Mouse (Mus musculus): ENCODE results near the gene Olfr572. TPM values are rescaled to one million over a fixed set of nuclear protein-coding genes. Genes with fewer than 3 reads are reported as not detected.

Gene Olfr572
- polyA plus RNA-seq (2012; rRNA removed), result not detected in 2 replicates

GRCm38 (mm10) chr7:102924109-102924508, at the start of gene Olfr572:
Olfr572 (plus strand) TSS chr7:102924409.

GRCm38 (mm10) chr7:102876822-102877221, 47.4 kb upstream of the Olfr572 start, which contains the start of gene Olfr568:
Olfr568 (plus strand) TSS chr7:102877122.

GRCm38 (mm10) chr7:102890782-102891181, 33.4 kb upstream of the Olfr572 start, which contains the start of gene Olfr569:
Olfr569 (minus strand) TSS chr7:102890882.

GRCm38 (mm10) chr7:102917032-102917875, 7.0 kb upstream of the Olfr572 start, which contains the start of gene Olfr571:
Olfr571 (minus strand) TSS chr7:102917536.

GRCm38 (mm10) chr7:102942475-102942874, 18.3 kb downstream of the Olfr572 start, which contains the start of gene Olfr573-ps1:
Olfr573-ps1 (minus strand) TSS chr7:102942575.

DNA sequence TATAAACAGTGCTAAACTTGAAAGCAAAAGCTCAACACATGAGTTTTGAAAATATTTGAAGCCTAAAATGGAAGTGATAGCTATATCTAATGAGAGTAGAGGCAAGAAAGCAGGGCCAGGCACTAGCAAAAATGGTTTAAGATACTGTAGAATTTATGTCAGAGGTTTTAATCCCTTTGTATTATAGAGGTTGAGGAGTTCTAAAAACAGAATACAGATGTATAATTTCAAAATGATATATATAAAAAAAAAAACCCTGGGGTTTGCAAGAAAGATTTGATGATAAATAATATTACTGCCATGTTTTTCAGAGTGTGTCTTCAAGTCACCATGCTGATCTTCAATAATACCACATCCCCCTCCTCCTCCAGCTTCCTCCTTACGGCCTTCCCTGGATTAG, 24.0 kb downstream of the Olfr572 start, which contains the start of gene Olfr574:
Gene Olfr574, plus strand, starts transcription at position 301 of the 400 bp plus-strand sequence.

GRCm38 (mm10) chr7:102958593-102958992, 34.4 kb downstream of the Olfr572 start, which contains the start of gene Olfr575:
Olfr575 (minus strand) TSS chr7:102958775.

DNA sequence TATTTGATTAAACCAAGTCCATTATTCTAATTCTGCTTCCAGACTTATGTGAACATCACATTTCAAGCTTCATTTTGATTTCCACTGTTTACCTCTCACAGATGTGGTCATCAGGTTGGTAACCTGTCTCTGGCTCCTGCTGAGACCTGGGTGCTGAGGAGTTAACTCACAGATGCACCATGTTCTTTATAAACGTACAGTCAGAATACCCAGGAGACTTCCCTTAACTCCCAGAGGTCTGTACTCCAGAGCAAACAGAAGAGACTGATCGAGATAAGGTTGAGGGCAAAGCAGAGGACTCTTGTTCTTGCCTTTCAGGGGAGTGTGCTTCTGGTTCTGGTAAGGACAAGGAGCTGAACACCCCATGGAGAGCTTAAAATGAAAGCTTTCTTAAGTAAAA, 38.2 kb downstream of the Olfr572 start, which contains the start of gene Olfr576:
Gene Olfr576, plus strand, starts transcription at position 301 of the 400 bp plus-strand sequence.

GRCm38 (mm10) chr7:102975843-102976242, 51.6 kb downstream of the Olfr572 start, which contains the start of gene Olfr577:
Olfr577 (minus strand) TSS chr7:102975943.

Other genes with a start within 250 kb of the Olfr572 start
- 2.8 and 3.8 TPM in 2 replicates for gene Trim68, start 237.1 kb upstream of the Olfr572 start, polyA plus RNA-seq (2012; rRNA removed)
- gene Olfr557, start 228.5 kb upstream of the Olfr572 start, polyA plus RNA-seq (2012; rRNA removed), result not detected in 2 replicates
- gene Olfr558, start 222.2 kb upstream of the Olfr572 start, polyA plus RNA-seq (2012; rRNA removed), result 0.15 and 0.35 TPM in 2 replicates
- 0.15 TPM in 1 of 2 replicates, not detected in the other for gene Olfr33, start 205.3 kb upstream of the Olfr572 start, polyA plus RNA-seq (2012; rRNA removed)
- gene Olfr559, start 196.9 kb upstream of the Olfr572 start, polyA plus RNA-seq (2012; rRNA removed), result not detected in 2 replicates
- gene Olfr560, start 165.0 kb upstream of the Olfr572 start, polyA plus RNA-seq (2012; rRNA removed), result not detected in 2 replicates
- gene Olfr78, start 164.9 kb upstream of the Olfr572 start, polyA plus RNA-seq (2012; rRNA removed), result 0.41 and 0.78 TPM in 2 replicates
- not detected in 2 replicates for gene Olfr561, start 153.2 kb upstream of the Olfr572 start, polyA plus RNA-seq (2012; rRNA removed)
- gene Olfr564, start 120.9 kb upstream of the Olfr572 start, polyA plus RNA-seq (2012; rRNA removed), result not detected in 2 replicates
- not detected in 2 replicates for gene Olfr566, start 65.6 kb upstream of the Olfr572 start, polyA plus RNA-seq (2012; rRNA removed)
- gene Olfr568, start 47.3 kb upstream of the Olfr572 start, polyA plus RNA-seq (2012; rRNA removed), result not detected in 2 replicates
- not detected in 2 replicates for gene Olfr569, start 33.5 kb upstream of the Olfr572 start, polyA plus RNA-seq (2012; rRNA removed)
- not detected in 2 replicates for gene Olfr570, start 29.8 kb upstream of the Olfr572 start, polyA plus RNA-seq (2012; rRNA removed)
- not detected in 2 replicates for gene Olfr571, start 6.9 kb upstream of the Olfr572 start, polyA plus RNA-seq (2012; rRNA removed)
- not detected in 2 replicates for gene Olfr573-ps1, start 18.2 kb downstream of the Olfr572 start, polyA plus RNA-seq (2012; rRNA removed)
- gene Olfr574, start 24.1 kb downstream of the Olfr572 start, polyA plus RNA-seq (2012; rRNA removed), result not detected in 2 replicates
- not detected in 2 replicates for gene Olfr575, start 34.4 kb downstream of the Olfr572 start, polyA plus RNA-seq (2012; rRNA removed)
- not detected in 2 replicates for gene Olfr576, start 38.3 kb downstream of the Olfr572 start, polyA plus RNA-seq (2012; rRNA removed)
- gene Olfr577, start 51.5 kb downstream of the Olfr572 start, polyA plus RNA-seq (2012; rRNA removed), result not detected in 2 replicates
- gene Olfr578, start 64.9 kb downstream of the Olfr572 start, polyA plus RNA-seq (2012; rRNA removed), result not detected in 2 replicates
- not detected in 2 replicates for gene Olfr582, start 113.6 kb downstream of the Olfr572 start, polyA plus RNA-seq (2012; rRNA removed)
- gene Olfr583, start 126.9 kb downstream of the Olfr572 start, polyA plus RNA-seq (2012; rRNA removed), result not detected in 2 replicates
- not detected in 2 replicates for gene Olfr584, start 157.5 kb downstream of the Olfr572 start, polyA plus RNA-seq (2012; rRNA removed)
- gene Olfr585, start 173.3 kb downstream of the Olfr572 start, polyA plus RNA-seq (2012; rRNA removed), result not detected in 2 replicates
- gene Olfr586, start 201.2 kb downstream of the Olfr572 start, polyA plus RNA-seq (2012; rRNA removed), result not detected in 2 replicates
- not detected in 2 replicates for gene Olfr588-ps1, start 216.5 kb downstream of the Olfr572 start, polyA plus RNA-seq (2012; rRNA removed)
- gene Olfr589, start 231.9 kb downstream of the Olfr572 start, polyA plus RNA-seq (2012; rRNA removed), result not detected in 2 replicates

Data from stomach, adult 2 months (tissue).